Mouse (Mus musculus): ENCODE data around the gene Cdv3.

- TF ChIP-seq CTCF (IDR thresholded peaks at IDR 0.05 in 2 of 3, conservative IDR thresholded peaks at IDR 0.05 in 1 of 3; ENCODE audit: control insufficient read depth in 1 of 3, insufficient read depth in 1 of 3, low read depth in 2 of 3, low read length in 3 of 3, poor library complexity in 1 of 3, severe bottlenecking in 1 of 3): no peak
- TF ChIP-seq ELF1 (IDR thresholded peaks at IDR 0.05; ENCODE audit: low read depth, low read length): no peak
- no peak for TF ChIP-seq POLR2A (IDR thresholded peaks at IDR 0.05; ENCODE audit: control insufficient read depth in 1 of 2, insufficient read depth in 1 of 2, low read depth in 1 of 2, low read length in 2 of 2, poor library complexity in 1 of 2)
- no peak for TF ChIP-seq HCFC1 (IDR thresholded peaks at IDR 0.05; ENCODE audit: low read depth, low read length)
- no peak for TF ChIP-seq MYB (IDR thresholded peaks at IDR 0.05; ENCODE audit: low read depth, low read length)
- no peak for TF ChIP-seq SMC3 (IDR thresholded peaks at IDR 0.05; ENCODE audit: low read depth, low read length)
- no peak for TF ChIP-seq CHD2 (IDR thresholded peaks at IDR 0.05; ENCODE audit: low read length)
- TF ChIP-seq GABPA (IDR thresholded peaks at IDR 0.05; ENCODE audit: low read depth, low read length): no peak
- no peak for TF ChIP-seq GATA1 (IDR thresholded peaks at IDR 0.05; ENCODE audit: low read depth, low read length)
- TF ChIP-seq E2F4 (IDR thresholded peaks at IDR 0.05; ENCODE audit: borderline replicate concordance, low read depth, low read length): no peak
Observed at GRCm38 (mm10) chr9:103378686-103379085, 13.0 kb upstream of the Cdv3 start.

Measured in MEL (cell line).